Mouse (Mus musculus) ES-E14 (cell line): Measurements from ENCODE around the gene Mrps6.

Source experiments
- CHD2 ChIP-seq: IDR thresholded peaks from 2 replicates; pipeline ENCODE4 v1.6.1; 2014; ENCODE audit warnings: mild to moderate bottlenecking, low read depth, low read length, inconsistent platforms
- HCFC1 ChIP-seq: IDR thresholded peaks from 2 replicates; pipeline ENCODE4 v1.6.1; 2012; ENCODE audit warnings: low read length, inconsistent platforms, borderline replicate concordance; ENCODE audit not compliant: insufficient read depth
- MAFK ChIP-seq: IDR thresholded peaks from 2 replicates; pipeline ENCODE4 v1.6.1; 2014; ENCODE audit warnings: mild to moderate bottlenecking, low read depth, low read length, inconsistent platforms; ENCODE audit not compliant: insufficient read depth
- ZC3H11A ChIP-seq: IDR thresholded peaks from 2 replicates; pipeline ENCODE4 v1.6.1; 2012; ENCODE audit warnings: low read depth, mild to moderate bottlenecking, inconsistent platforms, low read length, borderline replicate concordance
- ZNF384 ChIP-seq: IDR thresholded peaks from 2 replicates; pipeline ENCODE4 v1.6.1; 2012; ENCODE audit warnings: low read depth, low read length, inconsistent platforms

DNA sequence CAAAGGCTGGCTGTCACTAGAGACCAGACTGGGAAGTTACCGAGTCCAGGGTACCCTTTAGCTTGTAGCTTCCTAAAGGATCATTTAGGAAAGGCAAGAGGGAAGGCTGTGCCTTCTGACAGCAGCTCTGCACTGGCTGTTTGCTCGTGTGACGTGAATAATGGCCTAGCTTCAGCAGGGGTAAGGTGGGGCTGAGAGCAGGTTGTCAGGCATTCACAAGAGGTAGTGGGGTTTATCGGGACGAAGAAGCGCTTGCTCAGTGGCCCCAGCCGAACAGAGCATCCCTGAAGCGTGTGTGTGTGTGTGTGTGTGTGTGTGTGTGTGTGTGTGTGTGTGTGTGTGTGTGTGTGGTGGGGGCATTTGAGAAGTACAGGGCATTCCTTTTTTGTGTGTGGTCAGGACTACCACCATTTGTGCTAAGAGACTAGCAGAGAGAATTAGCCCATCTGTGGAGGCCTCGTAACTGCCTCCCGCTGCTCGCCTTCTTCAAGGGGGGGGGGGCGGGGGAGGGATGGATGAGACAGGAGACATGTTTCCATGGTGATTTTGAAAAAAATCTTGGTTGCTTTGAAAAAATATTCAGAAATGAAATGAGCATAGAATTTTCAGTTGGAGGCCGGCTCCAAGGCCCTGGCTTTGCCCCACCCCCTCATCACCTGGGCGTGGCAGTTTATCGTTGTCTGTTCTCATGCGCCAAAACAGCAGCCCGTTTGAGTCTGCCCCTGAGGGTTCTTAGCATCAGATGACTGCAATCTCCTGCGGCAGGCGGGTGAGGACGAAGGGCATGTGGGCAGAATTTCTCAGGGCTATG, 57.7 kb downstream of the Mrps6 start:
- TF ChIP-seq HCFC1 (no peak), CHD2 (no peak), ZC3H11A (no peak), ZNF384 (no peak), MAFK (no peak)
